Mouse (Mus musculus): Measurements from ENCODE around the gene Palmd.

- TF ChIP-seq CTCF (IDR thresholded peaks at IDR 0.05; ENCODE audit: low read depth), result no peak
- no peak for TF ChIP-seq EP300 (IDR thresholded peaks at IDR 0.05; ENCODE audit: low read depth)
Measured at GRCm38 (mm10) chr3:116905898-116906297, 62.9 kb downstream of the Palmd start.
